Mouse (Mus musculus) gastrocnemius, postnatal 25 days (tissue): ENCODE data around the gene Marf1. TPM values are rescaled to one million over a fixed set of nuclear protein-coding genes. Genes with fewer than 3 reads are reported as not detected.
"Not testable (repeated sequence)": the region's sequence is repeated elsewhere in the genome, so short reads cannot be mapped to it uniquely, and the experiment has no call there.

Experiments used
- DNase-seq: peaks from one replicate; pipeline ENCODE4 v3.0.0; 2022
- microRNA-seq, 2 experiments: library from miRNA; unstranded; fragments of <30 nt; microRNA quantifications; one replicate each; pipeline ENCODE4 v1.2.0; 2021; ENCODE audit warnings: borderline replicate concordance in 2 of 2
- total RNA-seq, 2 experiments: library from RNA; stranded (reverse); gene quantifications; 1 replicate in 1 of 2; 2 replicates in 1 of 2; pipeline ENCODE4 v1.2.3; 2021

Gene Marf1
- total RNA-seq, 2 experiments from 2014 or later: 16.4 to 18.7 TPM

DNA sequence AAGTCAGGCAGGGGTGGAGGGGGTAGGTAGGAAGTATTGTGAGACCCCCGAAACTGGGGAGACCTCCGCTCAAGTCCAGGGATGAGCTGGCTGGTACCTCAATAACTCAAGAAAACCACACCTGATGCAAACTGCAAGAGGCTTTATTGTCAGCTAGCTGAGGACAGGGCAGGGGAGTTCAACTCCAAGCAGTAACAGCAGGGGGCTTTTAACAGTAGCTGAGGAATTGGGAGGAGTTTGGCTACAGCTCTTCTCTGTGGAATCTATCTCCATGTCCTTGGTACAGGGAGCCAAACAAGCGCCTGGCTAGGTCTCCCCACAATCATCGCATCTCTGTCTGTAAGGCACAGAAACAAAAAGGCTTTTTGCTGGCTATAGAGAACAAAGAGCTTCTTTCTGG is 96.6 kb downstream of the Marf1 start:
- not testable (repeated sequence) for DNase-seq

DNA sequence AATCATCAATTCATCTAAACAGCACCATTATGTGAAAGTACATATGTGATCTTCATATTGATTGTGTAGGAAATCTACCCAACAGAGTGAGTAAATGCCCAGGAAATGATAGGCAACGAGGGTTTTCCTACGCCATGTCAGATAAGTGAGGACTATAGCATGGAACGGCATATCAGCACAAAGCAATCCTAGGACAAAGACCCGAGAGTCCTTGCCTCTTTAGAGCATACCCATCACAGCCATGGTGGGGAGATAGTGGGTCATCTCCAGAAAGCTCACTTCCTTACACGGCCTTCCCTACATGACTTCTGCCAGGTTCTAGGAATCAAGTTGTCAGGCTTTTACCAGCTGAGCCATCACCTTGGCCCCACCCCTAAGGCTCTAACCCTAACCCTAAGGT is 103.3 kb downstream of the Marf1 start:
- DNase-seq: no peak

Small RNAs within 50 kb of the gene (microRNA-seq; reads per million reads assigned to microRNA genes)
- gene Gm27671: 0 reads per million in 2 experiments
- gene Mir484: 489 to 696 reads per million in 2 experiments

Other genes with a start within 250 kb of the Marf1 start
- gene 2900011O08Rik, start 176.7 kb downstream of the Marf1 start, total RNA-seq: not detected
- not detected for gene Ifitm7, start 176.5 kb downstream of the Marf1 start, total RNA-seq
- 10 to 100 TPM; 24.3 to 27.0 TPM for gene Nde1, start 76 bp downstream of the Marf1 start, total RNA-seq
- 10 to 100 TPM; 15.0 to 31.6 TPM for gene Myh11, start 128.0 kb upstream of the Marf1 start, total RNA-seq
- gene Fopnl, start 154.1 kb upstream of the Marf1 start, total RNA-seq: 10 to 100 TPM; 61.1 to 62.4 TPM
- gene Abcc1, start 198.2 kb upstream of the Marf1 start, total RNA-seq: 10 to 100 TPM; 18.8 to 21.8 TPM